Comparison of ENCODE assay signal across 15 mouse cellular contexts in genomic region chr4:98598546-98598971, GRCm38 (mm10).
DNase-seq lines count a peak whose midpoint lies in the region; ATAC-seq and TF ChIP-seq lines count a peak whose summit lies in the region.
"Had no signal": no experiment of that assay in that cellular context is flagged by ENCODE, and none has a peak within 500 bp of the region (broad histone marks: within the 10 kb centered on the region; RNA-seq: fewer than 3 reads in every experiment).

No protein-coding gene starts in this region.

- H3K9me3 ChIP-seq in intestine, embryonic 14.5 days (ENCODE audit: control insufficient read depth, low read length) = no peaks in the 10 kb centered on the region
- H3K9me3 ChIP-seq in intestine, postnatal 0 days (ENCODE audit: control insufficient read depth) = no peaks in the 10 kb centered on the region
- H3K9me3 ChIP-seq in embryonic facial prominence, embryonic 13.5 days = no peaks in the 10 kb centered on the region
- H3K9me3 ChIP-seq in hindbrain, embryonic 14.5 days (ENCODE audit: control insufficient read depth, low read length) = no peaks in the 10 kb centered on the region
- no peaks in the 10 kb centered on the region for H3K9me3 ChIP-seq in midbrain, postnatal 0 days (ENCODE audit: low read length)
- H3K9me3 ChIP-seq: heart, embryonic 10.5 days had no signal

- no peak overlapping the region for H3K4me2 ChIP-seq in intestine, embryonic 14.5 days (ENCODE audit: low read length)
- no peak overlapping the region for H3K4me2 ChIP-seq in intestine, postnatal 0 days (replicated peaks; ENCODE audit: low read depth)
- H3K4me2 ChIP-seq in embryonic facial prominence, embryonic 13.5 days = no peak overlapping the region
- H3K4me2 ChIP-seq in hindbrain, embryonic 14.5 days (replicated peaks) = no peak overlapping the region
- H3K4me2 ChIP-seq in midbrain, postnatal 0 days (ENCODE audit: low read depth, low read length, poor library complexity, severe bottlenecking) = no peak overlapping the region
- H3K4me2 ChIP-seq: lung, embryonic 14.5 days had no signal

- TF ChIP-seq CTCF in intestine, postnatal 0 days (IDR thresholded peaks at IDR 0.05; ENCODE audit: low read depth) = no peak
- TF ChIP-seq CTCF in midbrain, postnatal 0 days (IDR thresholded peaks at IDR 0.05) = no peak

- H3K9ac ChIP-seq in intestine, embryonic 14.5 days (ENCODE audit: low read length) = no peak overlapping the region
- H3K9ac ChIP-seq in intestine, postnatal 0 days (ENCODE audit: low read depth, low read length) = no peak overlapping the region
- H3K9ac ChIP-seq in embryonic facial prominence, embryonic 13.5 days = no peak overlapping the region
- no peak overlapping the region for H3K9ac ChIP-seq in hindbrain, embryonic 14.5 days
- H3K9ac ChIP-seq in midbrain, postnatal 0 days (replicated peaks; ENCODE audit: low read length, poor library complexity, severe bottlenecking) = no peak overlapping the region
- H3K9ac ChIP-seq: lung, embryonic 14.5 days had no signal

- DNase-seq in intestine, embryonic 14.5 days (ENCODE audit: low spot score) = no peak
- no peak for DNase-seq in hindbrain, embryonic 14.5 days (ENCODE audit: low spot score)
- peak; percentile 42 for DNase-seq in midbrain, postnatal 0 days (ENCODE audit: low spot score)
- DNase-seq in thymus, postnatal 25 days = no peak
- no peak for DNase-seq in right cerebral cortex, postnatal 10 days (ENCODE audit: low spot score in 2 of 2)
- DNase-seq: cerebellum, postnatal 14 days; gastrocnemius, postnatal 10 days; heart, postnatal 36 days; lung, embryonic 14.5 days had no signal

- 0 out of 2 replicates have a peak overlapping the region, but pooled peaks have one; percentile 38 for H3K27ac ChIP-seq in intestine, embryonic 14.5 days (ENCODE audit: low read depth)
- no peak overlapping the region for H3K27ac ChIP-seq in intestine, postnatal 0 days (ENCODE audit: low read depth, low read length)
- H3K27ac ChIP-seq in embryonic facial prominence, embryonic 13.5 days = peak overlapping the region; percentile 60
- peak overlapping the region; percentile 18 for H3K27ac ChIP-seq in hindbrain, embryonic 14.5 days
- H3K27ac ChIP-seq in midbrain, postnatal 0 days (ENCODE audit: low read depth, low read length) = 0 out of 2 replicates have a peak overlapping the region, but pooled peaks have one; percentile 12
- H3K27ac ChIP-seq: heart, embryonic 10.5 days had no signal

- H3K4me1 ChIP-seq in intestine, embryonic 14.5 days (replicated peaks; ENCODE audit: control insufficient read depth, insufficient read depth, low read length) = peaks cover 9% of the 10 kb centered on the region; the same call in 1 of the 2 replicates
- H3K4me1 ChIP-seq in intestine, postnatal 0 days (replicated peaks; ENCODE audit: control insufficient read depth, insufficient read depth, low read length) = no peaks in the 10 kb centered on the region
- peaks cover 11% of the 10 kb centered on the region for H3K4me1 ChIP-seq in embryonic facial prominence, embryonic 13.5 days
- peaks cover 15% of the 10 kb centered on the region for H3K4me1 ChIP-seq in hindbrain, embryonic 14.5 days (replicated peaks; ENCODE audit: control insufficient read depth, insufficient read depth, low read length)
- H3K4me1 ChIP-seq in midbrain, postnatal 0 days (ENCODE audit: insufficient read depth, low read length) = no peaks in the 10 kb centered on the region; the same call in 1 of the 2 replicates
- H3K4me1 ChIP-seq: heart, embryonic 10.5 days had no signal

- 29% methylated on average over 1 of the region's 1 CpGs for WGBS in intestine, embryonic 14.5 days
- 62% methylated on average over 1 of the region's 1 CpGs for WGBS in intestine, postnatal 0 days
- WGBS in embryonic facial prominence, embryonic 13.5 days = 51% methylated on average over 1 of the region's 1 CpGs
- 39% methylated on average over 1 of the region's 1 CpGs for WGBS in hindbrain, embryonic 14.5 days
- 57% methylated on average over 1 of the region's 1 CpGs for WGBS in midbrain, postnatal 0 days

- H3K27me3 ChIP-seq in intestine, embryonic 14.5 days (replicated peaks; ENCODE audit: control insufficient read depth, insufficient read depth, low read length) = no peaks in the 10 kb centered on the region
- H3K27me3 ChIP-seq in intestine, postnatal 0 days (replicated peaks; ENCODE audit: control insufficient read depth, insufficient read depth, low read length) = no peaks in the 10 kb centered on the region
- no peaks in the 10 kb centered on the region for H3K27me3 ChIP-seq in embryonic facial prominence, embryonic 13.5 days
- H3K27me3 ChIP-seq in hindbrain, embryonic 14.5 days (ENCODE audit: control insufficient read depth, insufficient read depth, low read length) = no peaks in the 10 kb centered on the region
- H3K27me3 ChIP-seq in midbrain, postnatal 0 days (ENCODE audit: insufficient read depth, low read length) = no peaks in the 10 kb centered on the region
- H3K27me3 ChIP-seq: CH12.LX, Patski had no signal

- ATAC-seq in intestine, embryonic 14.5 days (replicated peaks; ENCODE audit: low FRiP score, low TSS enrichment, low read depth) = 0 out of 2 replicates have a peak, but pooled peaks have one; percentile 27
- no peak for ATAC-seq in intestine, postnatal 0 days
- no peak for ATAC-seq in embryonic facial prominence, embryonic 13.5 days (ENCODE audit: insufficient number of reproducible peaks, insufficient read depth, low FRiP score, low TSS enrichment, low read depth)
- ATAC-seq in hindbrain, embryonic 14.5 days (ENCODE audit: low FRiP score) = peak; percentile 80; the same call in 1 of the 2 replicates
- 0 out of 2 replicates have a peak, but pooled peaks have one; percentile 44 for ATAC-seq in midbrain, postnatal 0 days (ENCODE audit: low FRiP score)
- ATAC-seq: Patski had no signal

- no peak overlapping the region for H3K4me3 ChIP-seq in intestine, embryonic 14.5 days (ENCODE audit: low read depth, low read length)
- no peak overlapping the region for H3K4me3 ChIP-seq in intestine, postnatal 0 days (ENCODE audit: low read depth, low read length)
- H3K4me3 ChIP-seq in embryonic facial prominence, embryonic 13.5 days = no peak overlapping the region
- no peak overlapping the region for H3K4me3 ChIP-seq in hindbrain, embryonic 14.5 days (replicated peaks; ENCODE audit: low read length)
- H3K4me3 ChIP-seq in midbrain, postnatal 0 days (ENCODE audit: low read depth, low read length) = no peak overlapping the region
- H3K4me3 ChIP-seq: erythroblast, embryonic 14.5 days; heart, embryonic 10.5 days had no signal

- H3K36me3 ChIP-seq in intestine, embryonic 14.5 days (ENCODE audit: control insufficient read depth, insufficient read depth, low read length) = no peaks in the 10 kb centered on the region
- no peaks in the 10 kb centered on the region; the same call in 1 of the 2 replicates for H3K36me3 ChIP-seq in intestine, postnatal 0 days (ENCODE audit: control insufficient read depth, insufficient read depth)
- H3K36me3 ChIP-seq in embryonic facial prominence, embryonic 13.5 days = no peaks in the 10 kb centered on the region
- H3K36me3 ChIP-seq in hindbrain, embryonic 14.5 days (replicated peaks; ENCODE audit: control insufficient read depth, insufficient read depth) = no peaks in the 10 kb centered on the region
- H3K36me3 ChIP-seq in midbrain, postnatal 0 days (ENCODE audit: insufficient read depth, low read length) = no peaks in the 10 kb centered on the region
- H3K36me3 ChIP-seq: heart, embryonic 10.5 days had no signal

Comparison
In these comparisons a context has a peak if more than half of its experiments do, and no peak if none do; other contexts are left out.
1. ATAC-seq: peak in intestine, embryonic 14.5 days (single experiment), hindbrain, embryonic 14.5 days (single experiment) and midbrain, postnatal 0 days (single experiment); none in intestine, postnatal 0 days (single experiment) and embryonic facial prominence, embryonic 13.5 days (single experiment).